Mouse (Mus musculus) left cerebral cortex, postnatal 4 days (tissue): ENCODE results near the gene Tlr8. TPM values are rescaled to one million over a fixed set of nuclear protein-coding genes. Genes with fewer than 3 reads are reported as not detected.
"Not testable (repeated sequence)": the region's sequence is repeated elsewhere in the genome, so short reads cannot be mapped to it uniquely, and the experiment has no call there.

Experiments
- DNase-seq: peaks from one replicate; pipeline ENCODE4 v3.0.0-alpha.2; 2022
- intact Hi-C: fragments of 180-260 bp; cut with DNase I; formaldehyde crosslinking; loops from one replicate; pipeline ENCODE4 v1.15.1; 2025
- total RNA-seq, 2 experiments: library from RNA; stranded (reverse); gene quantifications; 2 replicates each; pipeline ENCODE4 v1.2.3; 2021

Gene Tlr8
- total RNA-seq, result under 1 TPM; 0.20 to 0.38 TPM

GRCm38 (mm10) chrX:167264086-167264485 is at the start of gene Tlr8:
Tlr8 (minus strand) TSS chrX:167264329.
- intact Hi-C loops, result no loop called here
- no peak for DNase-seq

GRCm38 (mm10) chrX:167302061-167302460 is 37.9 kb upstream of the Tlr8 start:
- intact Hi-C loops, DNase-seq: not testable (repeated sequence)

- DNase-seq, result peak; percentile 67
- intact Hi-C loops, result no loop called here
Observed at GRCm38 (mm10) chrX:167276953-167277352, 12.8 kb upstream of the Tlr8 start.

GRCm38 (mm10) chrX:167276551-167276950 is 12.4 kb upstream of the Tlr8 start:
- intact Hi-C loops, result no loop called here
- DNase-seq, result no peak

- DNase-seq, result no peak
- intact Hi-C loops, result no loop called here
Observed at GRCm38 (mm10) chrX:167263530-167263929, 599 bp downstream of the Tlr8 start.

- intact Hi-C loops, result no loop called here
- no peak for DNase-seq
Observed at GRCm38 (mm10) chrX:167241736-167242135, 22.4 kb downstream of the Tlr8 start.

- no peak for DNase-seq
- intact Hi-C loops, result loop anchor here (10.0 kb wide), 2 partner anchors 575 to 1075 kb away; no protein-coding TSS in a partner anchor
Observed at GRCm38 (mm10) chrX:167239293-167239921, 24.7 kb downstream of the Tlr8 start.

- peak; percentile 60 for DNase-seq
- intact Hi-C loops, result loop anchor here (10.0 kb wide), 2 partner anchors 568 to 1068 kb away; no protein-coding TSS in a partner anchor
Observed at GRCm38 (mm10) chrX:167233104-167233687, 30.9 kb downstream of the Tlr8 start.

- DNase-seq, result no peak
- intact Hi-C loops, result loop anchor here (10.0 kb wide), 2 partner anchors 566 to 1066 kb away; no protein-coding TSS in a partner anchor
Observed at GRCm38 (mm10) chrX:167231150-167231549, 33.0 kb downstream of the Tlr8 start.

GRCm38 (mm10) chrX:167229819-167230218 is 34.3 kb downstream of the Tlr8 start:
- intact Hi-C loops, result loop anchor here (10.0 kb wide), 2 partner anchors 565 to 1065 kb away; no protein-coding TSS in a partner anchor
- DNase-seq, result no peak

GRCm38 (mm10) chrX:167229206-167229605 is 34.9 kb downstream of the Tlr8 start:
- intact Hi-C loops, result no loop called here
- DNase-seq, result peak; percentile 52

- intact Hi-C loops, result no loop called here
- DNase-seq, result no peak
Observed at GRCm38 (mm10) chrX:167227756-167228155, 36.4 kb downstream of the Tlr8 start.

GRCm38 (mm10) chrX:167227138-167227537 is 37.0 kb downstream of the Tlr8 start:
- intact Hi-C loops, result no loop called here
- DNase-seq, result no peak

- DNase-seq, result no peak
- intact Hi-C loops, result no loop called here
Observed at GRCm38 (mm10) chrX:167226570-167226969, 37.6 kb downstream of the Tlr8 start.

GRCm38 (mm10) chrX:167212707-167213106 is 51.4 kb downstream of the Tlr8 start:
- intact Hi-C loops, result no loop called here
- DNase-seq, result peak; percentile 30

- no peak for DNase-seq
- intact Hi-C loops, result no loop called here
Observed at GRCm38 (mm10) chrX:167211871-167212555, 52.1 kb downstream of the Tlr8 start.

GRCm38 (mm10) chrX:167210319-167210728 is 53.8 kb downstream of the Tlr8 start:
- DNase-seq, result no peak

GRCm38 (mm10) chrX:167209828-167210227 is 54.3 kb downstream of the Tlr8 start:
- intact Hi-C loops, result loop anchor here (10.0 kb wide), 2 partner anchors 405 to 545 kb away; no protein-coding TSS in a partner anchor
- DNase-seq, result no peak

More at GRCm38 (mm10) chrX:167210319-167210728, 53.8 kb downstream of the Tlr8 start:
- intact Hi-C loops, result no loop called here

- DNase-seq, result peak; percentile 87
- intact Hi-C loops, result loop anchor here (10.0 kb wide), 2 partner anchors 404 to 544 kb away; no protein-coding TSS in a partner anchor
Observed at GRCm38 (mm10) chrX:167208978-167209754, 55.0 kb downstream of the Tlr8 start, which contains the start of gene Tmsb4x. Tmsb4x (minus strand) TSS chrX:167209315.

- DNase-seq, result peak; percentile 56
- intact Hi-C loops, result loop anchor here (10.0 kb wide), 2 partner anchors 404 to 544 kb away; no protein-coding TSS in a partner anchor
Observed at GRCm38 (mm10) chrX:167208506-167208820, 55.7 kb downstream of the Tlr8 start.
